Mouse (Mus musculus) heart, adult 9 months (tissue): Measurements from ENCODE around the gene Stat5a.

Source experiments
- DNase-seq, 2 experiments: peaks; one replicate each; pipeline ENCODE4 v3.0.0; 2022; ENCODE audit warnings: low spot score in 2 of 2

Gene Stat5a

DNA sequence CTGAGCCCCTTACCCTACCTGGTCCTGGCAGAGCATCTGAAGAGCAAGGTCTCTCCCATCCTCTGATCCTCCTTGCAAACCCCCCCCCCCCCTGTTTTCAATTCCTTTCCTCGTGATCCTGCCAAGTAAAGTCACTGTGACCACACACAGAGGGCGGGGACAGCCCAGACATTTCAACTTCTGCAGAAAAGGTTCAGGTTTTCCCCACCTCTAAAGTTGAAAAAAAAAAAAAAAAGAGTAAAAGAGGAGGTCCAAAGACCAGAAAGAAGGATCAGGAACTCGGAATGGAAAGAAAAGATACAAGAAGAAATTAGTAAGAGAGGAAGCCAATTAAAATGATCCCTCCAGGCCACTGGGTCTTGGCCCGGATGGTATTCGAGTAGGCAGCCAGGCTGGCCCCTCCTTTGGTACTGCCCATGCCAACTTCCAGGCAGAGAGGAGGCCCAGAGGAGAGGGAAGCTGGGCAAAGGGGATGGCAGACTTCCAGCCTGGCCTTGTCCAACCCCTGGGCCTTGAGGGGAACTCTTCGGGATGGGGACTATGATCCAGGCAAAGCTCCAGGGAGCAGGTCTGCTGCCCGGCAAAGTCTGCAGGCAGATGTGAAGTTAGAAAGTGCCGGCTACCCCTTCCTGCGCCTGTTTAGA is at the start of gene Stat5a:
Stat5a (plus strand) TSS at position 417 of the 644 bp plus-strand sequence.
- peak; percentile 80 to 85 for DNase-seq

DNA sequence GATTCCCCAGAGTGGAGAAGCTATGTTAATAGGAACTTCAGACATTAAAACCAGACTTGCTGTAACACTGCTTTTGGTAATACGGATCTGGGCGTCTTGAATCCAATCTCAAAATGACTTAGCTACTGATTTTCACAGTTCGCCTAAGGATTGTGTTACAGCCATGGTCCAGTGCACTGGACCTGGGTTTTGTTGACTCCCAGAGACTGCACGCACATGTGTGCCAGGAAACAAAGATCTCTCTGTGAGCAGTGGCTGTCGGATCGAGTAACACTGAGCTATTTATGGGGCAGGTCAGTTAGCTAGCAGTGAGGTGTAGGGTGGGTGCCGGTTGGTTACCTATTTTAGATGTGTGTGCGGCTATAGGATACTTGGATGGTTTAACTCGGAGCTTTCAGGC is 48.6 kb upstream of the Stat5a start:
- DNase-seq, result peak in 1 of 2 experiments; percentile 28

DNA sequence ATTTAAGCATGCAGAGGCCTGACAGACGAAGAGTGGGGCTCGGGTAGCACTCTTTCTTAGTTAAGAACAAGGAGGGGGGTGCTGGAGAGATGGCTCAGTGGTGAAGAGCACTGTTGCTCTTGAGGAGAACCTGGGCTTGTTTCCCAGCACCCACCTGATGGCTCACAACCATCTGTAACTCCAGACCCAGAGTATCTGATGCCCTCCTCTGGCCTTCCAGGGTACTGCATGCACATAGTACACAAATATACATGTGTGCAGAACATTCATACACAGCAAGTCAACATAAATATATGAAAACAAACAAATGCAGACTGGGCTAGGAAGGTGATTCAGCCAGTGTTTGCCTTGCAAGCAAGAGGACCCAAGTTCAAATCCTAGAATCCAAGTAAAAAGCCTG is 48.0 kb upstream of the Stat5a start:
- no peak for DNase-seq

DNA sequence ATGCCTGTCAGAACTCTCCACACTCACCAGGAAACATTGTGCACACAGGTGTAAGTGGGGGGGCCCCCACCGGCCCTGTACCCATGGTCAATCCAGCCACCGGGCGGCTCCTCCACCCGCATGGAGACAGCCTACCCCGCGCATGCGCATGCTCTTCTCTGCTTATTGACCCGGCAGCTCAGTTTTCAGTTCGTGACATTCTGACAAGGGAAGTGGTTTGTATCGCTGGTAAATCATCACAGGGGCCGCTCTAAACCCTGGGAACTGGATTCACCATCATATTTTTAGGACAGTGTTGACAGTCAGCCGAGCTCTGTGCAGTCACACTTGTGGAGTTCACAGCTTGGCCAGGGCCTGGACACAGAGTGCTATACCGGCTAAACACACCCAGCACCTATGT is 44.7 kb upstream of the Stat5a start:
- peak; percentile 79 for DNase-seq

DNA sequence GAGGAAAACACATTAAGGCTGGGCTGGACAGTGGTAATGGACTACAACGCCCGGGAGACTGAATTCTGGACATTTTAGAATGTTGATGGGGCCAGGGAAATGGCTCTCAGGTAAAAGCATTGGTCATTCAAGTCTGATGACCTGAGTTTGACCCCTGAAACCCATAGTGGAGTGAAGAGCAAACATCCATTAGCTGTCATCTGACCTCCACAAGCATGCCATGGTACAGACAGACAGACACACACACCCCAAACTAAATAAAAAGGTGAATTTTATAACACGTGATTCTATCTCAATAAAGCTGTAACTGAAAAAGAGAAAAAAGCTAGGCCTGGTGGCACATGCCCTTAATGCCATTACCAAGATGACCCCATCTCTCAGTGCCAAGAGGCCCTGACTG is 42.8 kb upstream of the Stat5a start:
- no peak for DNase-seq

DNA sequence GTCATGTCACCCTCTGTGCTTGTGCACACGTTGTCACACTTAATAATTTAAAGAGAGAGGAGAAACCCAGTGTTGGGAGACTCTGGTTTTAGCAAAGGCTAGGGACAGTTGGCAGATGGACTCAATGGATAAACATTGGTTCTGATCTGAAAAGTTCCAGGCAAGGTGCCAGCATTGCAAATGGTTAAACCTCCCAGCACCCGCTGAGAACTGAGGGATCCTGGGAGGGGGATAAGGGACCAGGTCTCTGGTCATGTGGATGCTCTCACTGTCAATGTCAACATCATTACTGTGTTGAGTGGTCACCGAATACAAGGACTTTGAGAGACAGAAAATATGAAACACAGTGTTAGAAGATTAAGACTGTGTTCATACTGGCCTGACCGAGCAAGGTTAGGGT is 42.4 kb upstream of the Stat5a start:
- no peak for DNase-seq

DNA sequence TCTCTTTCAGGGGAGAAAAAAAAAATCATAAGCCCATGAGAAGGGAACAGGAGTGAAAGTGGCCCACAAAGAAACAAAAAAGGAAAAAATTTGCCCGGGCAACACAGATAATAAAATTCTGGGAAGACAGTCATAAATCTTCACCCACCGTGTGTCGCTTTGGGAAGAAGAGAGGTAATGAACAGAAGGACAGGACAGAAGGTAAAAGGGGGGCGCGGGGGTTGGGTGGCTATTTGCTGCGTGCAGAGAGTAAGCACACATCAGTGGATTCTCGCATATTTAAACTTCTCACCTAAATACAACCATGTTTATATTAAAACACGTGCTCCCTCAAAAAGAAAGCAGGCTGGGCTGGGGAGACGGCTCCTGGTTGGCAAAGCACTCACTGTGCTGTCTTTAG is 41.8 kb upstream of the Stat5a start:
- no peak for DNase-seq

DNA sequence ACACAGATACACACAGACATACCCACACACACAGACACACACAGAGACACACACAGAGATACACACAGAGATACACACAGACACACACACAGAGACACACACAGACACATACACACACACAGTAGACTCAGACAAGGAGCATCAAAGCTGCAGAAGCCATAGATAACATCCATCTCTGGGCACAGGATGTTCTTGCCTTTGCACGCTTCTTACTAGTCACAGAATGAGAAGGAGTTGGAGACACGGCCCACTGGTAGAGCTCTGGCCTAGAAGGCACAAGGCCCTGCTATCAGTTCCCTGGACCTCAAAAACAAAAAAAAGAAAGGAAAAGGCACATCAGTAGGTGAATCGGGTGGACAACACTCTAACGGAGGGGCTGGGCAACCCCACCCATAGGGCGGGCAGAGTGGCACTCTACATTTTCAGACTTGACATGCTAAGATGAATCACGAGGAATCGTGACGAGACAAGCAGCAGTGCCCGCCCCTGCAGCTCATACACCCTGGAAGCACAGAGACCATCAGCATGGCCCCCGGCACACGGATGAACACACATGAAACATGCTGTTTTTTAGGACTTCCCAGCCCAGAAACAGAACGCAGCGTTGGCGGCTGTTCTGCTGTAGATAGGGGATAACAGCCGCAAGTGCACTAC is 40.7 kb upstream of the Stat5a start:
- DNase-seq, result no peak

DNA sequence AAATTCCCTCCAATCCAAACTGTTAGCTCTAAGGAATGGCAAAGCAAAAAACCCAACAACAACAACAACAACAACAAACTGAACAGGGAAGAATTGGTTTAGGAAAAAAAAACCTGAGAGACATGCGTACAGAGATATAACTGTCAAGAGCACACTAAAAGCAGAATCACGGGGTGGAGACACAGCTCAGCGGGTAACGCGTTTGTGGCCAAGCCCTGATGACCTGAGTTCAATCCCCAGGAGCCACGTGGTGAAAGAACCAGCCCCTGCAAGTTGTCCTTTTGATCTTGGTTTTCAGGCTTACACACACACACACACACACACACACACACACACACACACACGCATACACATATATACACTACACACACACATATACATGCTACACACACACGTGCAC is 40.1 kb upstream of the Stat5a start:
- DNase-seq, result no peak

DNA sequence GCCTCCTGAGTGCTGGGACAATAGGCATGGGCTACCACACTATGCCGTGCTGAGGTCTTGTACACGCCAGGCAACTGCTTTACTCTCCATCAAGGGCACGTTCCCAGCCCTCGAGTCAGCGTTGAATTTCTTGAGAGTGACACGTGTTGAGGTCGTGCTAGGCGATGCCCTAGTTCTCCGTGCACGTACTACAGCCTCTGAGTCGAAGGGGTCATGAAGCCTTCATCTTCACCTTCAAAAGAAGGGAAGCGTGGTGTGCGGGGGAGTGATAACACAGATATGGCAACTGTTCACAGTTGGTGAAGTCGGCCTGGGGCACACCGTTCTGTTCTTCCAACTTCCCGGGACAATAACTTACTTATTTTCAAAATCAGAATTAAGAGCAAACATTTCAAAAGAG is 39.5 kb upstream of the Stat5a start:
- DNase-seq, result no peak

DNA sequence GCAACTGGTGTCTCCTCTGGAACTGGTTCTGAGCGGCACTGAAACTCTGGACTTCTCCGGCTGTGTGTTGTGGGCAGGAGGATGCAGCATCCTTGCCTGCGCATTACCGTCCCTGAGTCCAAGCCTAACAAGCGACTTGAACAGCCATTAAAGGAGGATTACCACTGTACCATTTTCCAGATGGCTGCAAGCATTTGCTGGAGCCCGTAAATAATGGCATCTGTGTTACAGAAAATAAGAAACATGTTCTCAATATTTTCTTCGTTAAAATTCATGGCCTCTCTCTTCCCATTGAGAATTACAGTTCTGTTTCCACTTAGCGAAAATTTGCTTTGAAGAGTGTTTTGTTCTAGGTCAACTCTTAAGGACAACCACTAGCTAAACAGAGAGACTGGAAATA is 39.1 kb upstream of the Stat5a start:
- no peak for DNase-seq

DNA sequence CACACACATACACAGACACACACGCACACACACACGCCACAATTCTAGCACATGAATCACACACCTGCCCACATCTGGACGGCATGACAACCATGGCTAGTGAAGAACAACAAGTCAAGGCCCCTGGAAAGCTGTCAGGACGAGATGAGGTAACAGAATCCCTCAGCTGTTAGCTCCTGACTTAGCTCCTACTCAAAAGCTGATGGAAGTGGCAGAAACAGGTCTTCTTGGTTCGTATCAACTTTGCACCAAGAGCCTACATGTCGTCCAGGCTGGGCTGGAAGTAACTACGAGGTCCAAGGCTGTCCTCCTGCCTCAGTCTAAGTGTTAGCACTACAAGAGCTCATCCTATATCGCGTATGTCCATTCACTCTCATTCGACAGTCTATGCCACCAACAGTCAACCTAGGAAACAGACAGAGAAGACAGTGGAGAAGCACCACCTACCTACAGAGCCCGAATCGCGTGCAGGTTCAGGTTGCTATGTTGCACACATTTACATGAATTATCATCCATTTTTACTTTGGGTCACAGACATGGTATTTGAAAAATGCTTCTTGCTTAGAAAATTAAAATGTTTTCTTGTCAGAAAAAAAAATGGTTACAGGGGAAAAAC is 37.4 kb upstream of the Stat5a start:
- DNase-seq, result no peak

DNA sequence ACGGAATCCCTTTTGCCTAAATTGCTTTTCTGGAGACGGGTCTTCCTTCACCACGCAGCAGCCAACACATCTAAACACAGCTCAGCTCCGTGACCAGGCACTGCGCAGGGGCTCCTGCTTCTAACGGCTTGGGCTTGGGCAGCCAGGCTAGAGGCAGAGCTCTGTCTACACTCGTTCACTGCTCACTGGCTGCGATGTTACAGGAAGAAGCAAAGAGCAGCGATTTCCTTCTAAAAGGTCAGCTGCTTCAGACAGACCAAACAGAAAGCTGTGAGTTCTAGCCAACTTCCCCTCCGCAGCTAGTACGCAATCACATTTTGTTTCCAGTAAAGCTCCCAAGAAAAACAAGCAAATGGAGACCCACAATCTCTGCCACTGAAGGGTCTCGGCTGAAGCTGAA is 36.8 kb upstream of the Stat5a start:
- DNase-seq, result peak; percentile 78 to 86

DNA sequence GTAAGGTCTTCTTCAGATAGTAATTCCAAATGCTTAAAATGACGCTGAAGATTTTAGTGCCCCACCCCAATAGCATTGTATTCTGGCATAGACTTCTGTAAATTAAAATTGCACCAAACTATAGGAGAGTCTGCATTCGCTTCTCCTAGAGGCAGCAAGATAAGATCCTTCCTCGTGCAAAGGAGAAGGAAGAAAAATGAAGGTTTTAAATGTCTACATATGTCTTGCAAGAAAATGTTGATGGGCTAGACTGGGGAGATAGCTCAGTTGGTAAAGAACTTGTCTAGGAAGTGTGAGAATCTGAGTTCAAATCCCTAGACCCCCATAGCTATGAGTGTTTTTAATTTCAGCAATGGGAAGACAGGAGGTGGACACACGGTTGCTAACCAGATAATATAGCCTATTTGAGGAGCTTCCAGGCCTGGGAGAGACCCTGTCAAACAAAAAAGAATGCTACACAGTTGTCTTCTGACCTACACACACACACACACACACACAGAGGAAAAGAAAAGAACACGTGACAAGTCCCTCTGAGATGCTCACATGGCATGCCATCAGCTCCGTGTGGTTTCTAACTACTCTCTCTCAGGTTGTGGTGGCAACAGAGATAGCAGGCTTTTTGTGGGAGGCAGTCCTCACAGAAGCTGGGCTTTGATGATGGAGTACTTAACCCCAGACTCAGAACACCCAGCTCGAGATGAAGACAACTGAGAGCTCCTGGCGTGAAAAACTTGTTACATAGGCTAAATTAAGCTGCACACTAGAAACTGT is 35.4 kb upstream of the Stat5a start:
- DNase-seq, result no peak

DNA sequence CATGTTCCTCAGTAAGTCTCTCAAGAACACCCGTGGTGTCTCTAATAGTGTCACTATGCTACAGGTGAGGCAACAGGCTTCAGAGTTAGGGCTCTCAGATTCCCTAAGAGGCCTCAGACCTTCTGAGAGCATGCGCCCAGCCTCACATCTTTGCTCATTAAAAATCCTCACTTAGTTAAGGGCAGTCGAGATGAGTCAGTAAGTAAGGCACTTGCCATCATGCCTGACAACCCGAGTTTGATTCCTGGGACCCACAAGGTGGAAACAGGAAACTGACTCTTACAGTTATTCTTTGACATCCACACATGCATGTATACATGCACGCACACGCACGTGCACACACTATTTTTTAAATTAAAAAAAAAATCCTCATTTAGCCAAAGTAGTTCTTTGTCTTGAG is 34.7 kb upstream of the Stat5a start:
- DNase-seq, result no peak

DNA sequence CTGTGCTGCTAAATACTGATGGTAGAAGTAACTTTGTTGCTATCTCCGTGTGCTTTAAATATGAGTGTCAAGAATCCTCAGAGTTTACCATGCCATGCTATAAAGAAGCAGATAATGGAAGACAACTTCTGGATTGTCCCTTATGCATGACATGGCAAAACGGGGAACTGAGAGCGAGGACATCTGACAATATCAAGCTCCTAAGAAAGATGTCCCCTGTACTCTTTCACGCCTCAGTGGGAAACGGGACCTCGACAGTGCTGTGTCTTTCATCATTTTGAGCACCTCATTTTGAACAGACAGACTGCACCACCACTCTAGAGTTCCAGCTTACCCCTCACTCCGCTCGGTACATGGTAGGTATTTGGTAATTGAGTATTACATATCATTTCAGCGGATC is 33.7 kb upstream of the Stat5a start:
- DNase-seq, result no peak

DNA sequence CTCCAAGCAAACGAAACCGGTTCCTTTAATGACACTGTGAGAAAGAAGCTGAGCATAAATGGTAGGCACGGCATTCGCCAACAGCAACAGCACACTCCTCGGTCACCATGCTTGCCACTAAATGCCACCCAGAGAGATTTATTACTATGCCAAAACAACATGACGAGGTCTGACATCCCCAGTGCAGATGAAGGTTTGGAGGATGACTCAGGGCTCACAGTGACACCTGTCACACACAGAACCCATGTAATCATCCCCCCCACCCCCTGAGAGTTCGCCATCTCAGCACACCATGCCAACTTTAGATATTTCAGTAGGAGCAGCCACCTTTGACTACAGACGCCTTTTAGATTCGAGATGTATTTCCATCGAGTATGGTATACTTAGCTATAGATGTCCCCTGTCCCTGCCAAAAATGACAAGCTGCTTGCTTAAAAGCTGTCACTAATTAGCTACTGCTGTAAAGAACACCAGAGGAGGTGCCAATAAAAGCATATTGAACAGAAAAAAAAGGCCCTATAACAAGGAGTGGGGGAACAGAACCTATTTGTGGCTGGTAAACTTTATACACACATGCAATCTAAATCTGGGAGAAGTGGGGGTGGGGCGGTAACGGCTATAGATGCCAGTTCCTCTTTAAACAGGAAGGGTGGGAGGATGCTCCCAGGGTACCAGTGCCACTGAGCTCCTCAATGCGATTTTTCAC is 32.8 kb upstream of the Stat5a start:
- DNase-seq, result no peak

DNA sequence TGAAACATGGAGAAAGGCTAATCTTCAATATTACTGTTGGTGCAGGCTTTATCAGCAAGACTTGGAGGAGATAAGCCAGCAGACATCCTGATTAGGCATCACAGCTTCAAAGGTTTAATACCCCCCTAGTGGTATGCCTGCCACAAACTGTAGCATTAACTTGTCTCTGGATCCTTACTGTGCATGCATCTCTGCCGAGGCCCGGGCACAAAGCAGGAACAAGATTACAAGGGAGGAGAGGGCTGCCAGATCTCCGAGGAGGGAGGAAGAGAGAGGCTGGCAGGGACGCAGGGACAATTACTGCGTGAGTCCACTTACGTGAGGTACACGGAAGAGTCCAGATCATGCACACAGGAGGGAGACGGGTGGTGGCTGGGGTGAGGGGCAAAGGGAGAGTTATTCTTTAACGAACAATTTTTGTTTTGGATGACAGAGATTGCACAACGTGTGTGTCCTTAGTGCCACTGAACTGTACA is 30.4 kb upstream of the Stat5a start:
- no peak for DNase-seq

DNA sequence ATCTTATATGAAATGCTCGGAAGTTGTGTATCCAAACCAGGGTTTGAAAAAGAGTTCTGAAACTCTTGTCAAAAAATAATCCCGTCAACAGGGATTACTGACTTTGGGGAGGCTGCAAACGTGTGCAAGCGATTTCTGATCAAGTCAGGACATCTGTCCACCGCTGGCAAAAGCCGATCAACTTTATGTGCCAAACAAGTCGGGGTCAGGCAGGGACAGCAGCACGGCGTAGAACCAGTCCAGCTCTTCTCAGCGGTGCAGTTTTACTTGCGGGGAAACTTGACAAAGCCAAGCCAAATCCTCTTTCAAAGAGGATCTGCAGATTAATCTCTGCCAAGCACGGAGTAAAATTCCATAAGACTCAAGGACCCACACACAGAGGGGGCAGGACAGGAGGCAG is 29.5 kb upstream of the Stat5a start:
- no peak for DNase-seq

DNA sequence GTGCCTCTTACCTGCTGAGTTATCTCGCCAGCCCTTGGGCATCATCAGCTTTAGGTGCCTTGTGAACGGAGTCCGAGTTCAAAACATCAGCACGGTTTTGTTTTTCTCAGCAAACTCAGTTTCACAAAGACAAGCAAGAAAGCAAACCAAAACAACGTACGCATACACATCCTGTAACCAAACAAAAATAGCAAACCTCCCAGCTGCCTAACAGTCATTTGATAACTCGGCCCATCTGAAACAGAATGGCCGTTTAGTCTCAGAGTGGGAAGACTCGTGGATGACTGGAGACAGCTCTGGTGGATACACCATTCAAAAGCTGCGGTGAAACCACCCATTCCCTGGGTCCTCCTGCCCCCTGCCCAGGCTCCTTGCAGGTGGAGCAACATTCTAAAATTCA is 27.8 kb upstream of the Stat5a start:
- no peak for DNase-seq

DNA sequence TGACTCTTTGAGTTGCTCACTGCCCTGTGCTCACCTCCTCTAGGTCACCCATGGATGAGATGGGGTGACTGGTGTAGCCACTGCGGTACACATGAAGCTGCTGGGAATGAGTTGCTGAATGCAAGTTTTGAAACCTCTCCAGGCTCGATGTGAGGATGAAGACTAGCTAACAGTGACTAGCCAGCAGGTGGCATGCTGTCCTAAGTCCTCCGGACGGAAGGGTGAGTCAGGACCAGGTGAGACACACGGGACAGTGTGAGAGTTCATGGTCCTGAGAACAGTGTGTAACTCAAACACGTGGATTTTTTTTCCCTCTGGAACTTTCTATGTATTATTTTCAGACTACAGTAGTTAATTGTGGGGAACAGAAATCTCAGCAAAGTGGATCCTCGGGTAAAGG is 25.7 kb upstream of the Stat5a start:
- DNase-seq, result no peak
